Mouse (Mus musculus): ENCODE results near the gene Dennd6a.
"Not testable (repeated sequence)": the region's sequence is repeated elsewhere in the genome, so short reads cannot be mapped to it uniquely, and the experiment has no call there.

Dennd6a gene

GRCm38 (mm10) chr14:26643006-26643624, 69.5 kb downstream of the Dennd6a start:
- no peak for DNase-seq

- no peak for DNase-seq
These were observed 72.5 kb downstream of the Dennd6a start for GRCm38 (mm10) chr14:26645989-26646650.

GRCm38 (mm10) chr14:26647811-26648210, 74.2 kb downstream of the Dennd6a start:
- no peak for DNase-seq

DNA sequence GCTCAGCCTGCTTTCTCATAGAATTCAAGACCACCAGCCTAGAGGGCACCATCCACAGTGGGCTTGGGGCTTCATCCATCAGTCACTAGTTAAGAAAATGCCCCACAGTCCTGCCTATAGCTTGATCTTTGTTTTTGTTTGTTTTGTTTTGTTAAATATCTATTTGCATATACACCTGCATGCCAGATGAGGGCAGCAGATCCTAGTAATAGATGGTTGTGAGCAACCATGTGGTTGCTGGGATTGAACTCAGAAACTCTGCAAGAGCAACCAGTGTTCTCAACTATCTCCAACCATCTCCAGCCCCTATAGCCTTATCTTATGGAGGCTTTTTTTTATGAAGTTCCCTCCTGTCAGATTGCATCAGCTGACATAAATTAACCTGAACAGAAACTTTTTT, 78.2 kb downstream of the Dennd6a start:
- DNase-seq, result no peak

- DNase-seq, result no peak
These were observed 84.5 kb downstream of the Dennd6a start for GRCm38 (mm10) chr14:26658178-26658577.

- DNase-seq, result no peak
These were observed 86.6 kb downstream of the Dennd6a start for GRCm38 (mm10) chr14:26660233-26660632.

- no peak for DNase-seq
These were observed 88.4 kb downstream of the Dennd6a start for GRCm38 (mm10) chr14:26662016-26662415.

DNA sequence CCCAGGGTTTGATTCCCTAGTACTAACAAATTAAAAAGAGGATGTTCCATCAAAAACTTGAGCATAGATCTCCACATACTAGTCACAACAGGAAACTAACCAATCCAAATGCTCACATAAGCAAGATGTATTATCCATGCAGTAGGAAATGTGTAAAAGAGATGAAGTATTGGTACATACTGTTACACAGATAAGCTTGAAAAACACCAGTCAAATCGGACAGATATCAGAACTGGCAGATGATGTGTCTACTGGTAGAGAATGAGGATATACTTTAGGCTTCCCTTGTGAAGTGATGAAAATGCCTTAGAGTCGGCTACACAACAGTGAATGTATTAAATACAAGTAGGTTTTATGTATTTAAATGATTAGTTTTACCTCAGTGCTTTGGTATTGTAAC, 88.8 kb downstream of the Dennd6a start:
- DNase-seq, result no peak

DNA sequence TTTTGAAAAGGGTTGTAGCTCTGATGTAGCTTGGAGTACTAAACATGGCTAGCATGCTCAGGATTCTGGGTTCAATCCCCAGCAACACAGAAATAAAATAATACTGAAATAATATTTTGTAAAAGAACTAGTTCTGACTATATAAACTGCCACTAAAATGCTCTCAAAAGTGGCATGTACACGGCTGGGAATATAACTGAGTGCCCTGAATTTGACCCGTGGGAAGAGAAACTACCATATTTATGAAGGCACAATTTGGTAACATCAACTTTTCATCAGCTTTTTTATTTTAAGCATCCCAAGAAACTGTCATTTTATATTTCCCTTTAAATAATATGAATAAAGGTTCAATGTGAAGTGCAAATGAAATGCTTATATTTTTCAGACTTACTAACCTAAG, 90.2 kb downstream of the Dennd6a start:
- no peak for DNase-seq

- no peak for DNase-seq
These were observed 94.3 kb downstream of the Dennd6a start for GRCm38 (mm10) chr14:26667991-26668370.

GRCm38 (mm10) chr14:26668371-26669291, 95.0 kb downstream of the Dennd6a start:
- peak; percentile 25 for DNase-seq

DNA sequence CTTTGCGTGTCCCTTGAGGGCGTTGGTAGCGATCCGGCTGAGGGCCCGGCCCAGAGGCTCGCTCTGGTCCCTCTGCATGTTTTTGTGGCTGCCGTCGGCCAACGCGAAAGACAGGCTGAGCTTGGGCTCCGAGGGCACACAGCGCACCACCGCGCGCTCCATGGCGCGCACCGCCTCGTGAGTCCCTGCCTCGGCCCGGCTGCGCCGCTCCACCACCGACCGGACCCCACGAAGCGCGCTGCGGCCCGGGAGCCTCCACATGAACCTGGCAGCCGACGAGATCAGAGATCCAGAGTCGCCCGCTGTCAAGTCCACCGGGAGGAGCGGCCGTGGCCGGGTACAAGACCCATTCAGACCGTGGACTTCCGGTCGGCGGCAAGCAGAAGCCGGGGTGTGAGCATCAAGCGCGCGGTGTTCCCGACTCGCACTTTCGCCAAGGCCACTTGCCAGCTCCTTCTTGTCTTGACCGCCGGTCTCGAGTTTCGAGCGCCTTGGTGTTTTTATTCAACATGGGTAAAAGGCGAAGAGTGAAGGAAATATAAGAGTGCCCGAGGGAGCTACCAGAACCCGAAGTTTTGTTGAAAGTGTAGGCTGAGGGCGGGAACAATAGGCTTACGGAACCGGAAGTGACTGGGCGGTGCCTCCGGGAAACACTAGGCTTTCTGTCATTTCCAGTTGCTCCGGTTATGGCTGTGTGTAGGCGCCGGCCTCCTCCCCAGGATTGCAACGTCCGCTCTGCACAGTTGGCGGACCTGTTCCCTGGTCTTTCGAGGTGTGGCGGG, 95.8 kb downstream of the Dennd6a start, which contains the start of gene Pde12:
Gene Pde12 (minus strand): TSS at position 592 of the 782 bp plus-strand sequence.
- DNase-seq, result peak; percentile 89

- DNase-seq, result no peak
These were observed 97.3 kb downstream of the Dennd6a start for GRCm38 (mm10) chr14:26670964-26671363.

DNA sequence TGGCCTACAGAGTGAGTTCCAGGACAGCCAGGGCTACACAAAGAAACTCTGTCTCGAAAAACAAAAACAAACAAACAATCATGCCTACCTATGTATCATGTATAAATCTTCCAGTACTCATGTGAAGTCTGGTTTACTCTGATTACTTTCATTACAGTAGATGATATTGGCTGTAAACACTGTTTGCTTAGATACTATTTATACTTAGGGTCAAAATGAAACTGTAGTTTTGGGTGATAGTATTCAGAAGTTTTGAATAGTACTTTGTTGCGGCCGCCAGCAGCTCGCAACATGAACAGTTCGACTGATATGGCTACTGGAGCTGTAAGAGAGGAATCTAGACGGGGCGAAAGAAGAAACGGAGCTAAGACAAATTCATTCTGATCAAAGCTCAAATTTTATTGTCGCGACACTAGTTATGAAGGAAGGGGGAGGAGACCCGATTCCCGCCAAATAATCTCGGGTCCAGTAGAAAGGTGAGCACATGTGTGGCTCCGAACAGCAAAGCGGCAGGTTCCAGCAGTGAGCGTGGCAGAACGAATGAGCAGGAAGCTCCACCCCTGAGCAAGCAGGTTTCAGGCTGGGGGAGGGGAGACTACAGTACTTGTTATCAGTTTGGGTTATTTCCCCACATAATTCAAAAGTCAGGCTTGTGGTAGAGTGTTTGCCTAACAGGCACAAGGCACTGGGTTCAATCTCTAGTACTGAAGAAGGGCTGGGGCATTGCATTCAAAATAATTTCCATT, 98.4 kb downstream of the Dennd6a start:
- DNase-seq, result not testable (repeated sequence)

DNA sequence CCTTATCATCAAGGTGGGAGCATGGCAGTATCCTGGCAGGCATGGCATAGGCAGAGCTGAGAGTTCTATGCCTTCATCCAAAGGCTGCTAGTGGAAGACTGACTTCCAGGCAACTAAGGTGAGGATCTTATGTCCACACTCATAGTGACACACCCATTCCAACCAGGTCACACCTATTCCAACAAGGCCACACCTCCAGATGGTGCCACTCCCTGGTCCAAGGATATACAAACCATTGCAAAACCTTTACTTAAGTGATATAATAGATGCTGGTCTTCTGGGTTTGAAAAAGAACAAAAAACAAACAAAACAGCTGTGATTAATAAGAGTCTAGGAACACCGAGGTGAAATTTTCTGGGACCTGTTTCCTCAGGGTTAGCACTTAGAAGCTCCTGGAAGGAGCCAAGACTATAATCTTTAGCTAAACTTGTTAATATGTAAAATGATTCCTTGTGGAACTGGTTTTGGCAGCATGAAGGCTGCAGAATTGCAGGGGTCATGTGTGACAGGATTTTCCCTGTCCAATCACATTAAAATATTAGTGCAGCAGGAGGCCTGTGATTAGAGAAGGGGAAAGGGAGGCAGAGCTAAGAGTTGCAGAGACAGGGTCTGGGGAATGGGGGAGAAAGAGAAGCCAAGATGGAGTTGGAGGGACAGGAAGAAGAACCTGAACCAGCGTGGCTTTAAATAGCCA, 101.0 kb downstream of the Dennd6a start:
- peak in 1 of 2 experiments; percentile 10 for DNase-seq

- DNase-seq, result peak; percentile 24 to 43
These were observed 101.7 kb downstream of the Dennd6a start for GRCm38 (mm10) chr14:26675371-26675770.

- DNase-seq, result no peak
These were observed 102.1 kb downstream of the Dennd6a start for GRCm38 (mm10) chr14:26675791-26676190.

Data from lung, adult 18-20 months (tissue).